Mouse (Mus musculus) neural tube, embryonic 15.5 days (tissue): ENCODE data around the gene Dhrs1. TPM values are rescaled to one million over a fixed set of nuclear protein-coding genes. Genes with fewer than 3 reads are reported as not detected.

Experiments used
- ATAC-seq: fragments of 200-750 bp; cut with Nextera tagmentation; 2 replicates; pipeline ENCODE4 v1.8.0; 2017; ENCODE audit warnings: mild to moderate bottlenecking, moderate TSS enrichment, moderate library complexity; ENCODE audit not compliant: low FRiP score
- H3K27ac ChIP-seq: fragments of 300-500 bp; sonication (generic); replicated peaks from 2 replicates; pipeline ENCODE4 v1.5.1; 2015; ENCODE audit warnings: mild to moderate bottlenecking, inconsistent platforms
- H3K27me3 ChIP-seq: fragments of 300-500 bp; sonication (generic); replicated peaks from 2 replicates; pipeline ENCODE4 v1.6.1; 2015; ENCODE audit warnings: inconsistent platforms
- H3K36me3 ChIP-seq: fragments of 300-500 bp; sonication (generic); 2 replicates; pipeline ENCODE4 v1.6.1; 2015; ENCODE audit warnings: inconsistent platforms
- H3K4me1 ChIP-seq: fragments of 300-500 bp; sonication (generic); 2 replicates; pipeline ENCODE4 v1.6.1; 2015; ENCODE audit warnings: inconsistent platforms
- H3K4me2 ChIP-seq: fragments of 300-500 bp; sonication (generic); 2 replicates; pipeline ENCODE4 v1.6.1; 2015; ENCODE audit warnings: inconsistent platforms, mild to moderate bottlenecking, moderate library complexity
- H3K4me3 ChIP-seq: fragments of 300-500 bp; sonication (generic); replicated peaks from 2 replicates; pipeline ENCODE4 v1.5.1; 2015; ENCODE audit warnings: mild to moderate bottlenecking, inconsistent platforms
- H3K9ac ChIP-seq: fragments of 300-500 bp; sonication (generic); replicated peaks from 2 replicates; pipeline ENCODE4 v1.6.1; 2015; ENCODE audit warnings: mild to moderate bottlenecking, inconsistent platforms
- H3K9me3 ChIP-seq: fragments of 300-500 bp; sonication (generic); replicated peaks from 2 replicates; pipeline ENCODE4 v1.6.1; 2016; ENCODE audit warnings: inconsistent platforms
- WGBS: fragments of 180-500 bp; shearing (Covaris S2); methylation state at CpG from one replicate; pipeline ENCODE4 v1.1.7; 2015; ENCODE audit warnings: mixed read lengths; 5-methylcytosine and 5-hydroxymethylcytosine counted together
- polyA plus RNA-seq: library from polyadenylated mRNA; unstranded; fragments of >200 nt; fragmentation: Nextera tagmentation; extraction: Ambion mirVana; gene quantifications from 2 replicates; pipeline ENCODE4 v1.2.1, GENCODE M21; 2015

Gene Dhrs1
- polyA plus RNA-seq, 1 experiment from 2014 or later, result 79.7 TPM

- peaks cover 19% of the 10 kb centered on the region for H3K4me1 ChIP-seq
- no peak overlapping the region for H3K4me3 ChIP-seq
- H3K36me3 ChIP-seq, result no peaks in the 10 kb centered on the region
- H3K9ac ChIP-seq, result no peak overlapping the region
- no peak overlapping the region for H3K27ac ChIP-seq
- 73% methylated on average over 16 of the region's 16 CpGs for WGBS
- ATAC-seq, result no peak
- H3K27me3 ChIP-seq, result peaks cover 53% of the 10 kb centered on the region
- no peak overlapping the region for H3K4me2 ChIP-seq
- no peaks in the 10 kb centered on the region for H3K9me3 ChIP-seq
Observed at GRCm38 (mm10) chr14:55779656-55780055, 34.2 kb upstream of the Dhrs1 start.

- H3K27ac ChIP-seq, result no peak overlapping the region
- peaks cover 48% of the 10 kb centered on the region for H3K27me3 ChIP-seq
- H3K9ac ChIP-seq, result no peak overlapping the region
- 93% methylated on average over 15 of the region's 15 CpGs for WGBS
- H3K4me2 ChIP-seq, result no peak overlapping the region
- H3K9me3 ChIP-seq, result no peaks in the 10 kb centered on the region
- peaks cover 14% of the 10 kb centered on the region for H3K4me1 ChIP-seq
- H3K36me3 ChIP-seq, result no peaks in the 10 kb centered on the region
- no peak for ATAC-seq
- no peak overlapping the region for H3K4me3 ChIP-seq
Observed at GRCm38 (mm10) chr14:55778686-55779085, 33.2 kb upstream of the Dhrs1 start.

- peaks cover 10% of the 10 kb centered on the region for H3K4me1 ChIP-seq
- no peaks in the 10 kb centered on the region for H3K9me3 ChIP-seq
- H3K4me2 ChIP-seq, result no peak overlapping the region
- no peaks in the 10 kb centered on the region for H3K36me3 ChIP-seq
- H3K9ac ChIP-seq, result no peak overlapping the region
- no peak for ATAC-seq
- no peak overlapping the region for H3K4me3 ChIP-seq
- no peak overlapping the region for H3K27ac ChIP-seq
- peaks cover 39% of the 10 kb centered on the region for H3K27me3 ChIP-seq
- 90% methylated on average over 11 of the region's 11 CpGs for WGBS
Observed at GRCm38 (mm10) chr14:55777806-55778205, 32.3 kb upstream of the Dhrs1 start.

- Histone ChIP-seq H3K27me3 (peaks cover 37% of the 10 kb centered on the region), H3K4me3 (no peak overlapping the region), H3K27ac (no peak overlapping the region), H3K4me1 (peaks cover 10% of the 10 kb centered on the region), H3K9me3 (no peaks in the 10 kb centered on the region), H3K36me3 (no peaks in the 10 kb centered on the region), H3K9ac (no peak overlapping the region), H3K4me2 (no peak overlapping the region)
- WGBS, result 54% methylated on average over 3 of the region's 3 CpGs
- no peak for ATAC-seq
Observed at GRCm38 (mm10) chr14:55777176-55777575, 31.7 kb upstream of the Dhrs1 start.

- H3K27me3 ChIP-seq, result peaks cover 37% of the 10 kb centered on the region
- no peaks in the 10 kb centered on the region for H3K36me3 ChIP-seq
- H3K4me2 ChIP-seq, result no peak overlapping the region
- no peaks in the 10 kb centered on the region for H3K9me3 ChIP-seq
- no peak overlapping the region for H3K27ac ChIP-seq
- no peak overlapping the region for H3K4me3 ChIP-seq
- ATAC-seq, result no peak
- peaks cover 8% of the 10 kb centered on the region for H3K4me1 ChIP-seq
- H3K9ac ChIP-seq, result no peak overlapping the region
- WGBS, result 85% methylated on average over 7 of the region's 7 CpGs
Observed at GRCm38 (mm10) chr14:55776711-55777110, 31.2 kb upstream of the Dhrs1 start.

GRCm38 (mm10) chr14:55769087-55769703 is 23.7 kb upstream of the Dhrs1 start:
- H3K9me3 ChIP-seq, result no peaks in the 10 kb centered on the region
- H3K9ac ChIP-seq, result no peak overlapping the region
- H3K4me1 ChIP-seq, result peaks cover 10% of the 10 kb centered on the region
- no peak overlapping the region for H3K27ac ChIP-seq
- no peaks in the 10 kb centered on the region for H3K36me3 ChIP-seq
- ATAC-seq, result no peak
- H3K4me2 ChIP-seq, result no peak overlapping the region
- H3K4me3 ChIP-seq, result no peak overlapping the region
- 77% methylated on average over 16 of the region's 16 CpGs for WGBS
- H3K27me3 ChIP-seq, result peaks cover 64% of the 10 kb centered on the region

GRCm38 (mm10) chr14:55768555-55768954 is 23.1 kb upstream of the Dhrs1 start:
- peaks cover 10% of the 10 kb centered on the region for H3K4me1 ChIP-seq
- H3K36me3 ChIP-seq, result no peaks in the 10 kb centered on the region
- 91% methylated on average over 6 of the region's 6 CpGs for WGBS
- H3K9ac ChIP-seq, result no peak overlapping the region
- no peak overlapping the region for H3K4me2 ChIP-seq
- no peaks in the 10 kb centered on the region for H3K9me3 ChIP-seq
- no peak for ATAC-seq
- H3K4me3 ChIP-seq, result no peak overlapping the region
- no peak overlapping the region for H3K27ac ChIP-seq
- H3K27me3 ChIP-seq, result peaks cover 66% of the 10 kb centered on the region

GRCm38 (mm10) chr14:55767519-55768414 is 22.3 kb upstream of the Dhrs1 start:
- WGBS, result 12% methylated on average over 51 of the region's 52 CpGs
- Histone ChIP-seq H3K4me3 (peak overlapping the region; percentile 42), H3K27ac (no peak overlapping the region), H3K4me1 (peaks cover 12% of the 10 kb centered on the region), H3K9ac (peak overlapping the region; percentile 45), H3K36me3 (no peaks in the 10 kb centered on the region), H3K4me2 (peak overlapping the region; percentile 75), H3K27me3 (peaks cover 71% of the 10 kb centered on the region), H3K9me3 (no peaks in the 10 kb centered on the region)
- ATAC-seq, result peak; percentile 74

- H3K4me1 ChIP-seq, result peaks cover 27% of the 10 kb centered on the region
- H3K27me3 ChIP-seq, result peaks cover 72% of the 10 kb centered on the region
- H3K4me3 ChIP-seq, result no peak within 1 kb of the TSS
- H3K4me2 ChIP-seq, result no peak within 1 kb of the TSS
- ATAC-seq, result no peak
- 84% methylated on average over 4 of the region's 4 CpGs for WGBS
- H3K9me3 ChIP-seq, result no peaks in the 10 kb centered on the region
- no peak within 1 kb of the TSS for H3K27ac ChIP-seq
- H3K9ac ChIP-seq, result no peak within 1 kb of the TSS
- H3K36me3 ChIP-seq, result no peaks in the 10 kb centered on the region
Observed at GRCm38 (mm10) chr14:55765696-55766095, 20.2 kb upstream of the Dhrs1 start, which contains the start of gene Ltb4r1. Gene Ltb4r1 (plus strand): TSS chr14:55765962.

GRCm38 (mm10) chr14:55763166-55763565 is 17.7 kb upstream of the Dhrs1 start:
- Histone ChIP-seq H3K4me3 (peak overlapping the region; percentile 53; the same call in 1 of the 2 replicates), H3K9ac (no peak overlapping the region), H3K4me1 (peaks cover 27% of the 10 kb centered on the region), H3K27ac (no peak overlapping the region), H3K36me3 (no peaks in the 10 kb centered on the region), H3K9me3 (no peaks in the 10 kb centered on the region), H3K4me2 (peak overlapping the region; percentile 76), H3K27me3 (peaks cover 58% of the 10 kb centered on the region)
- no peak for ATAC-seq
- 61% methylated on average over 7 of the region's 7 CpGs for WGBS

- Histone ChIP-seq H3K9me3 (no peaks in the 10 kb centered on the region), H3K9ac (peak overlapping the region; percentile 50), H3K4me3 (peak overlapping the region; percentile 53), H3K36me3 (no peaks in the 10 kb centered on the region), H3K27ac (peak overlapping the region; percentile 65), H3K4me1 (peaks cover 18% of the 10 kb centered on the region), H3K4me2 (peak overlapping the region; percentile 76), H3K27me3 (peaks cover 51% of the 10 kb centered on the region)
- WGBS, result under 1% methylated on average over 77 of the region's 77 CpGs
- peak; percentile 73 for ATAC-seq
Observed at GRCm38 (mm10) chr14:55762001-55762821, 16.7 kb upstream of the Dhrs1 start.
